Mouse (Mus musculus): Measurements from ENCODE around the gene Zfp12. TPM values are rescaled to one million over a fixed set of nuclear protein-coding genes. Genes with fewer than 3 reads are reported as not detected.

The Zfp12 gene
- polyA plus RNA-seq, 2 experiments = 1.8 to 2.3 TPM

- 89% methylated on average over 2 of the region's 2 CpGs for WGBS (ENCODE audit: insufficient replicate concordance)
- TF ChIP-seq EP300 (IDR thresholded peaks at IDR 0.05; ENCODE audit: low read depth) (no peak), CTCF (IDR thresholded peaks at IDR 0.05; ENCODE audit: low read depth) (no peak)
- no peak for ATAC-seq (ENCODE audit: insufficient read depth)
- H3K27ac ChIP-seq = no peak overlapping the region
- no peak for DNase-seq (ENCODE audit: low read depth in 3 of 3, low spot score in 3 of 3)
- no peak overlapping the region for H3K4me2 ChIP-seq (ENCODE audit: low read depth)
- no peaks in the 10 kb centered on the region; the same call in 1 of the 2 replicates for H3K36me3 ChIP-seq (replicated peaks; ENCODE audit: control insufficient read depth, insufficient read depth, low read depth)
- no peaks in the 10 kb centered on the region for H3K4me1 ChIP-seq (replicated peaks; ENCODE audit: control insufficient read depth in 2 of 2, insufficient read depth in 2 of 2, low read length in 1 of 2)
- no peak overlapping the region for H3K9ac ChIP-seq (replicated peaks)
- no peaks in the 10 kb centered on the region for H3K9me3 ChIP-seq (ENCODE audit: control insufficient read depth, low read length)
- H3K27me3 ChIP-seq (ENCODE audit: control insufficient read depth, insufficient read depth, low read length) = peaks cover 35% of the 10 kb centered on the region
- H3K4me3 ChIP-seq (ENCODE audit: insufficient read depth in 1 of 2, low read depth in 2 of 2, low read length in 2 of 2) = no peak overlapping the region
Measured at GRCm38 (mm10) chr5:143295330-143295729, 60.4 kb downstream of the Zfp12 start.

GRCm38 (mm10) chr5:143297986-143298385 is 63.0 kb downstream of the Zfp12 start:
- no peak for DNase-seq (ENCODE audit: low read depth in 3 of 3, low spot score in 3 of 3)
- Histone ChIP-seq H3K27ac (no peak overlapping the region), H3K4me3 (ENCODE audit: insufficient read depth in 1 of 2, low read depth in 2 of 2, low read length in 2 of 2) (no peak overlapping the region), H3K27me3 (ENCODE audit: control insufficient read depth, insufficient read depth, low read length) (peaks cover 14% of the 10 kb centered on the region), H3K9ac (replicated peaks) (no peak overlapping the region), H3K4me2 (ENCODE audit: low read depth) (no peak overlapping the region), H3K36me3 (replicated peaks; ENCODE audit: control insufficient read depth, insufficient read depth, low read depth) (peaks cover 5% of the 10 kb centered on the region; the same call in 1 of the 2 replicates), H3K9me3 (ENCODE audit: control insufficient read depth, low read length) (no peaks in the 10 kb centered on the region), H3K4me1 (replicated peaks; ENCODE audit: control insufficient read depth in 2 of 2, insufficient read depth in 2 of 2, low read length in 1 of 2) (no peaks in the 10 kb centered on the region)
- 87% methylated on average over 9 of the region's 9 CpGs for WGBS (ENCODE audit: insufficient replicate concordance)
- TF ChIP-seq CTCF (IDR thresholded peaks at IDR 0.05; ENCODE audit: low read depth) (no peak), EP300 (IDR thresholded peaks at IDR 0.05; ENCODE audit: low read depth) (no peak)
- no peak for ATAC-seq (ENCODE audit: insufficient read depth)

- Histone ChIP-seq H3K4me2 (ENCODE audit: low read depth) (no peak overlapping the region), H3K4me3 (ENCODE audit: insufficient read depth in 1 of 2, low read depth in 2 of 2, low read length in 2 of 2) (no peak overlapping the region), H3K9me3 (ENCODE audit: control insufficient read depth, low read length) (no peaks in the 10 kb centered on the region), H3K27ac (no peak overlapping the region), H3K4me1 (replicated peaks; ENCODE audit: control insufficient read depth in 2 of 2, insufficient read depth in 2 of 2, low read length in 1 of 2) (no peaks in the 10 kb centered on the region), H3K36me3 (replicated peaks; ENCODE audit: control insufficient read depth, insufficient read depth, low read depth) (peaks cover 5% of the 10 kb centered on the region; the same call in 1 of the 2 replicates), H3K27me3 (ENCODE audit: control insufficient read depth, insufficient read depth, low read length) (peaks cover 10% of the 10 kb centered on the region), H3K9ac (replicated peaks) (no peak overlapping the region)
- DNase-seq (ENCODE audit: low read depth in 3 of 3, low spot score in 3 of 3) = no peak
- TF ChIP-seq EP300 (IDR thresholded peaks at IDR 0.05; ENCODE audit: low read depth) (no peak), CTCF (IDR thresholded peaks at IDR 0.05; ENCODE audit: low read depth) (peak; percentile 70)
- 83% methylated on average over 7 of the region's 7 CpGs for WGBS (ENCODE audit: insufficient replicate concordance)
- no peak for ATAC-seq (ENCODE audit: insufficient read depth)
Measured at GRCm38 (mm10) chr5:143298391-143298790, 63.4 kb downstream of the Zfp12 start.

Other genes with a start within 250 kb of the Zfp12 start
- gene Rnf216, start 122.2 kb upstream of the Zfp12 start, polyA plus RNA-seq (2012; rRNA removed) = 8.7 and 9.7 TPM in 2 replicates
- gene Rnf216, start 122.2 kb upstream of the Zfp12 start, polyA plus RNA-seq (2014; fragmentation: Nextera tagmentation; extraction: Ambion mirVana) = 10.8 and 12.3 TPM in 2 replicates
- gene Olfr718-ps1, start 87.6 kb upstream of the Zfp12 start, polyA plus RNA-seq (2012; rRNA removed) = not detected in 2 replicates
- gene Olfr718-ps1, start 87.6 kb upstream of the Zfp12 start, polyA plus RNA-seq (2014; fragmentation: Nextera tagmentation; extraction: Ambion mirVana) = not detected in 2 replicates
- gene Rbak, start 54.4 kb upstream of the Zfp12 start, polyA plus RNA-seq (2012; rRNA removed) = 0.97 and 1.8 TPM in 2 replicates
- gene Rbak, start 54.4 kb upstream of the Zfp12 start, polyA plus RNA-seq (2014; fragmentation: Nextera tagmentation; extraction: Ambion mirVana) = 0.62 and 1.1 TPM in 2 replicates
- not detected in 2 replicates for gene Spdye4b, start 54.1 kb upstream of the Zfp12 start, polyA plus RNA-seq (2012; rRNA removed)
- gene Spdye4b, start 54.1 kb upstream of the Zfp12 start, polyA plus RNA-seq (2014; fragmentation: Nextera tagmentation; extraction: Ambion mirVana) = not detected in 2 replicates
- not detected in 2 replicates for gene Spdye4a, start 8.3 kb upstream of the Zfp12 start, polyA plus RNA-seq (2012; rRNA removed)
- not detected in 2 replicates for gene Spdye4a, start 8.3 kb upstream of the Zfp12 start, polyA plus RNA-seq (2014; fragmentation: Nextera tagmentation; extraction: Ambion mirVana)
- 0.28 and 0.33 TPM in 2 replicates for gene Zfp316, start 34.9 kb downstream of the Zfp12 start, polyA plus RNA-seq (2012; rRNA removed)
- 0.05 and 0.10 TPM in 2 replicates for gene Zfp316, start 34.9 kb downstream of the Zfp12 start, polyA plus RNA-seq (2014; fragmentation: Nextera tagmentation; extraction: Ambion mirVana)
- gene Zfp853, start 58.5 kb downstream of the Zfp12 start, polyA plus RNA-seq (2012; rRNA removed) = 0.10 and 0.11 TPM in 2 replicates
- not detected in 2 replicates for gene Zfp853, start 58.5 kb downstream of the Zfp12 start, polyA plus RNA-seq (2014; fragmentation: Nextera tagmentation; extraction: Ambion mirVana)
- gene E130309D02Rik, start 80.2 kb downstream of the Zfp12 start, polyA plus RNA-seq (2012; rRNA removed) = 12.7 and 14.1 TPM in 2 replicates
- gene E130309D02Rik, start 80.2 kb downstream of the Zfp12 start, polyA plus RNA-seq (2014; fragmentation: Nextera tagmentation; extraction: Ambion mirVana) = 13.7 and 17.2 TPM in 2 replicates
- gene Zdhhc4, start 94.1 kb downstream of the Zfp12 start, polyA plus RNA-seq (2012; rRNA removed) = 16.4 and 19.3 TPM in 2 replicates
- gene Zdhhc4, start 94.1 kb downstream of the Zfp12 start, polyA plus RNA-seq (2014; fragmentation: Nextera tagmentation; extraction: Ambion mirVana) = 24.5 and 25.9 TPM in 2 replicates
- 0.01 and 0.05 TPM in 2 replicates for gene Grid2ip, start 122.2 kb downstream of the Zfp12 start, polyA plus RNA-seq (2012; rRNA removed)
- gene Grid2ip, start 122.2 kb downstream of the Zfp12 start, polyA plus RNA-seq (2014; fragmentation: Nextera tagmentation; extraction: Ambion mirVana) = not detected in 2 replicates
- 35.3 and 39.9 TPM in 2 replicates for gene Kdelr2, start 168.7 kb downstream of the Zfp12 start, polyA plus RNA-seq (2012; rRNA removed)
- gene Kdelr2, start 168.7 kb downstream of the Zfp12 start, polyA plus RNA-seq (2014; fragmentation: Nextera tagmentation; extraction: Ambion mirVana) = 134 and 135 TPM in 2 replicates
- gene Daglb, start 229.4 kb downstream of the Zfp12 start, polyA plus RNA-seq (2012; rRNA removed) = 4.9 TPM in 2 replicates
- gene Daglb, start 229.4 kb downstream of the Zfp12 start, polyA plus RNA-seq (2014; fragmentation: Nextera tagmentation; extraction: Ambion mirVana) = 4.5 and 5.4 TPM in 2 replicates